Mouse (Mus musculus) cerebellum, adult 2 months (tissue): ENCODE measurements around the gene Cenpk.

Experiments used
- CTCF ChIP-seq: fragments of 200-500 bp; IDR thresholded peaks from 2 replicates; pipeline ENCODE4 v1.5.1; 2011; ENCODE audit warnings: low read depth, mild to moderate bottlenecking, control low read depth, low read length, moderate library complexity, borderline replicate concordance; ENCODE audit not compliant: insufficient read depth
- POLR2A ChIP-seq: fragments of 200-500 bp; IDR thresholded peaks from 2 replicates; pipeline ENCODE4 v1.6.1; 2011; ENCODE audit warnings: low read length, control low read depth, borderline replicate concordance; ENCODE audit not compliant: insufficient read depth

- TF ChIP-seq POLR2A = no peak
- TF ChIP-seq CTCF = no peak
Measured at GRCm38 (mm10) chr13:104229181-104229580, 770 bp downstream of the Cenpk start.
